Mouse (Mus musculus): Measurements from ENCODE around the gene Myt1.

GRCm38 (mm10) chr2:181789396-181789795 is 26.3 kb downstream of the Myt1 start:
- TF ChIP-seq CTCF (IDR thresholded peaks at IDR 0.05; ENCODE audit: extremely low read depth, insufficient read depth, insufficient read length, insufficient replicate concordance) (no peak), POLR2A (IDR thresholded peaks at IDR 0.05; ENCODE audit: low read depth, low read length) (no peak)
